Mouse (Mus musculus) urinary bladder, postnatal 4 days (tissue): ENCODE data around the gene Zfp346.
"Not testable (repeated sequence)": the region's sequence is repeated elsewhere in the genome, so short reads cannot be mapped to it uniquely, and the experiment has no call there.

Experiments
- DNase-seq, 2 experiments: peaks; one replicate each; pipeline ENCODE4 v3.0.0; 2021 to 2022; ENCODE audit warnings: low spot score in 2 of 2

Gene Zfp346

DNA sequence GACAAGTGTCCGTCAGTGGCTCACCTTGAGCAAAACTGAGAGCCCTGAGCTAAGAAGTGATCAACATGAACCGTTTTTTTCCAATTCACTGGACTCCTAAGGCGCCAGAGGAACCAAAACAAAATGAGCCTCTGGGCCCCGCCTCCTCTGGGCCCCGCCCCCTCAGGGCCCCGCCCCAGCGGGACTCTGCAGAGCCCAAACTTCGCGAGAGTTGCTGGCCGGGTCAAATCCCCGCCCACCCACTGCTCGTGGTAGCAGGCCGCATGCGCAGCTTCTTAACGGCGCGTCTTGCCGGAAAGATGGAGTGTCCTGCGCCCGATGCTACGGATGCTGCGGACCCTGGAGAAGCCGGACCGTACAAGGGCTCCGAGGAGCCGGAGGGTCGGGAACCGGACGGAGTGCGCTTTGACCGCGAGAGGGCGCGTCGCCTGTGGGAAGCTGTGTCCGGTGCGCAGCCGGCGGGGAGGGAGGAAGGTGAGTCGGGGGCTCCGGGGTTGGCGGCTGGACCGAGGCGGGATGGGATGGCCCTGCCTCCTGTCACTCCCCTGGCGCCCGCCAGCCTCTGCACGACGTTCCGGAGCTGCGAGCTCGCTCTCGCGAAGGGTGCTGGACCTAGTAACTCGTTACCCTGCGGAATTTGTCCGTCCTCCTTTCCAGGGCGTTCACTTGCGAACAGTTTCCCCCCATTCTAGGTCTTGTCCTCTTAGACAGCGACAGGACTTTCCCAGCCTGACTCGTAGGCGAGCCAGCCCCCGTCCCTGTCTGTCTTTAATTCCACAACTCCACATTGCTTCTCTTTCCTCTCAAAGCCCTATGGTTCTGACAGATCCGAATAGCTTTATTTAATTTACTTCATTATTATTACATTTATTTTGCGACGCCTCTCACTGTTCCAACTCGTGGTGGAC lies at the start of gene Zfp346:
Gene Zfp346, plus strand, starts transcription at position 267 of the 908 bp plus-strand sequence.
- DNase-seq, result peak; percentile 96 to 98

GRCm38 (mm10) chr13:55058042-55058441 lies 47.1 kb upstream of the Zfp346 start:
- no peak for DNase-seq

DNA sequence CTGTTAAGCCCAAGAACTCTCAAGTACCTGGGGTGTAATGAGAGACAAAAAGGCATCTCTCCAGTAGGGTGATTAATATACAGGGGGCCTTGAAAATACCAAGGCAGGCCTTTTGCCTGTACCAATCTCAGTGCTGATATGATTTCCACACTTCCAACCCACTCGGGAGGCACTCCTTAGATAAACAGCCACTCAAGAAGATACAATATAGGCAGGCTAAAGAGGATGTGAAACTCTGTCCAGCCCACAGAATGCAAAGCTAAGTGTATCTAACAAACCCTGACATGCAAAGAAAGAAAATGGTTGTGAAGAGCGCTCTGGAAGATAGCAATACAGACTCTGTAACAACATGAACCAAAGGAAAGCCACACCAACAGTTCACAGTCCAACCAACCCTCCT lies 41.8 kb upstream of the Zfp346 start:
- DNase-seq, result no peak

DNA sequence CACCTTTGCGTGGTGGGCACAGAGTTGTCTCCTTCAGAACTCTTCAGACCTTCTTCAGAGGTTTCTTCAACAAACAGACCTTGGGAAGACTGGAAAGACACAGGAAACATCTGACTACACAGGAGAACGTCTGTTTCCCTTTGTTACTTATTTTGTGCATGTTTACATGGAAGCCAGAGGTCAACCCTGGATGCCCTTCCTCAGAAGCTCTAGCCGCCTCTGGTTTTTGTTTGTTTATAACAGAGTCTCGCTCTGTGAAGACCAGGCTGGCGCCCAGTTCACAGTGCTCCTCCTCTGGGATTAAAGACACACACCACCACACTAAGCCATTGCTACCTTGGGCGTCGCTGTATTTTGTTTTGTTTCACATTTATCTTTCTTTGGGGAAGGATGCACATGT lies 35.4 kb upstream of the Zfp346 start:
- no peak for DNase-seq

GRCm38 (mm10) chr13:55071322-55071721 lies 33.8 kb upstream of the Zfp346 start:
- no peak for DNase-seq

DNA sequence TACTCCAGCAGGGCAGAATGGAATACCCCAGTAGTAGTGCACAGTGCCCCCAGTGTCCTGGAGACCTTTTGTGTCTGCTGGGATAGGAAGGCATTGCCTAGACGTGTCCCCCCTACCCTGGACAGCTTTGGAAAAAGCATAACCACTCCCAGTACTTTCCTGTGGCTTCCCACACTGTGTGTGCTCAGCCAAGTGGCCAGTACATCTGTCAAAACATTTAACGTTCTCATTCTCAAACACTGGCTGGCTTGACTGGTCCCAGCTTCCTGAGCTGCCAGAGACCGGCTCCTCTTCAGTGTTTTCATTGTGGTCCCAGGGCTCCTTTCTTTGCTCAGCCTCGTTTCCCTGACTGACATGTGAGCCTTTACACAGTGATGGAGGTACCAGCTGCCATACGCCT lies 29.5 kb upstream of the Zfp346 start:
- no peak for DNase-seq

GRCm38 (mm10) chr13:55092588-55092987 lies 12.5 kb upstream of the Zfp346 start:
- DNase-seq, result no peak

GRCm38 (mm10) chr13:55097841-55098240 lies 7.3 kb upstream of the Zfp346 start:
- DNase-seq, result not testable (repeated sequence)

DNA sequence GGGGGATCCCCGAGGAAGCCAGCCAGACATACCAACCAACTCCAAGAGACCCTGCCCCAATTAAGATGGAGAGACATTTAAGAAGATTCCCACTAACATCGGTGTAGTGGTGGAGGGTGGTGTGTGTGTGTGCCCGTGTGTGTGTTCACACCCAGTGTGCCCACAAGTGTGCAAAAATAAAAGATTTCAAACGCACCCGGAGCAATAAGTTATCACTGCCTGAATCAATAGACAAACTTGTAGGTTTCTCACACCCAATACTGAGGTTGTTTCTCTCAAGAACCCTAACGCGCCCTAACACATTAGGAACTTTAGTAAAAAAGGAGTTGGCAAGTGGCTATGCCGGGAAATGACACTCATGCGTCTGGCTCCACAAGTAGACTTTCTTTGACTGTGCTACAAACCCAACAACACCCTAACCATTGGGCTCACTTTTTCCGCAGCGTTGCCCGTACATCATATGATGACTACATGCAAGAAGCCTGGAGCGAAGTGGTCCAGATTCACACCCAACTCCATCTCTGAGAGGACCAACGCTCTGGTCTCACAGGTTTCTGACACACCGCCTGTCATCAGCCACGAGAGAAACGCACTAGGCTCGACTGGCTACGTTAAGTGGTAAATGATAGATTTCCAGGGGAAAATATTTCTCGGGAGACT lies 5.9 kb upstream of the Zfp346 start:
- DNase-seq, result no peak

GRCm38 (mm10) chr13:55099726-55100478 lies 5.2 kb upstream of the Zfp346 start, which contains the start of gene Uimc1:
Uimc1 (minus strand) TSS chr13:55100300.
- DNase-seq, result peak; percentile 75 to 81

- no peak for DNase-seq
Measured at GRCm38 (mm10) chr13:55101627-55102026, 3.5 kb upstream of the Zfp346 start.

DNA sequence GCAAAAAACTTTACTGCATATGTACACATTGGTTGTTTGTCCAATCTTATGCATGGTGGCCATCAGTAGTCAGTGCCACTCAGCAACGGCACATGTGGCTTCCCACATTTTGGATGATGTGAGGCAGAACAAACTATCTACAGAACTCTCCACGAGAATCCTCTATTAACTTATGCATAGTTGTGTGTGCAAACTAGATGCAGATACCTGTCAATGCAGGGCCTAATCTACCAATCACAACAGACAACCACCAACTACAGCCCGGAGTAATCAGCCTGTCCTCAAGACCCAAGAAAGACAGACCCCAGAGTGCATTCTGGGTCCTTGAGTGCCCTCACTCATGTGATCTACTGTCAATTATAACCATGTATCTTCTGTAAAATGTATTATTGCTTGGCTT lies 2.7 kb upstream of the Zfp346 start:
- DNase-seq, result no peak

GRCm38 (mm10) chr13:55103351-55103750 lies 1.8 kb upstream of the Zfp346 start:
- DNase-seq, result no peak

DNA sequence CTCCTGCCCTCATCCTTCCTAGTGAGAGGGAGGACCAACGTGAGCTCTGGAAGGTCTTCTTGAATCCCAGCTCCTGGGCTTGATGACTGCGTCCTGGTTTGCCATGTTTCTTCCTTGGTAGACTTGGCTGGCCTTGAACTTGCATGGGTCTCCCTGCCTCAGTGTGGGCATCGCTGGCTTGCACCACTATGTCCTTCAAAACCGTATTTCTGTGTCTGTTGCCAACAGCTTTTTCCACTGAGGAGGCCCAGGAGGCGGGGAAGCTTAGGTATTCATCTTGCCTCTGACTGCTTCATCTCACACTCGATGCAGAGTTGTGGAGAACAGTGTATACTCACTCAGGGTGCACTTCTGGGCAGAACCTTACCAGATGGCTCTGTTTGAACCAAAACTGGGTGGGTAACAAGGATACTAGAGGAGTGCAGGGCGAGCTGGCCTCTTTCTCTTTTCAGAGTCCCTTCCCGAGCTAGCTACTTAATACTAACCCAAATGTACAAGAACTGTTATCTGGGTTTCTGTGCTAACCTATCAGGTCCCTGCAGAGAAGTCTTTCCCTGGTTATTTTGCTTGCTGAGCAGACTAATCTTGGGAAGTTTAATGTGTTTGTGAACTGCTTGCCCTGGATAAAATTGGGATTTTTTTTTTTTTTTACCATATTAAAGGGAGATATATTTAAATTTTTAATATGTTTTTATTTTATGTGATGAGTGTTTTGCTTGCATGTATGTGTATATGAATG lies 1.0 kb downstream of the Zfp346 start:
- no peak for DNase-seq

DNA sequence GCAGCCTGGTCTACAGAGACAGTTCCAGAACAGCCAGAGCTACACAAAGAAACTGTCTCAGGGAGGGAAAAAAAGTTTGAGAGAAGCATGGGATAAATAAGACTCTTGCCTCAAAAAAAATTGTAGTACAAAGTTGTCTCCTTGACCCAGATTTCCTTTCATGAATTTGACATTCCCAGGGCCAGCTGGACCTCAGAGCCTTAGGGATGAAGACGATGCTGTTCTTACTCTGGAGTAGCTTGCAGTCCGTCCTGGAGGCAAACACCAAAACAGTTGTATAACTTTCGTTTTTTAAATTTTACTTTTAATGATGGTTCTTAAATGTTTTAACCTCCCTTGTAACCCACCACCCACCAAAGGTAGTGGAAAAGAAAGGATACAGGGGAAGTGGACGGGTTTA lies 2.0 kb downstream of the Zfp346 start:
- DNase-seq, result no peak

DNA sequence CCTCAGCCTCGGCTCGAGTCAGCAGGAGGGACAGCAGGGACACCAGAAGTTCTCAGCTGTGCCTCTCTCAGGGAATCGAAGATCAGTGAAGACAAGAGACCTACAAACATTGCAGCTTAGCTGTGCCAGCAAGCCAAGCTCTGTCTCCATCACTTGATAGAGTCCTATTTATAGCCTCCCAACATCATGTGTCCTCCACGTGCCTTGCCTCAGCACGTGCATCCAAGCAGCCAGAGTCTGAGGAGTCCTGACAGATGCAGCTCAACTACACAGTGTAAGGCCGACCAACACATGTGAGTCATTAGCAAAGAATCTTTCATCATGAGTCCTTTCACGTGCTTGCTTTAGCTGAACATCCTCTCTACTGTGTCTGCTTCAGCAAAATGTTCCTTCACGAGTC lies 2.6 kb downstream of the Zfp346 start:
- DNase-seq, result no peak

DNA sequence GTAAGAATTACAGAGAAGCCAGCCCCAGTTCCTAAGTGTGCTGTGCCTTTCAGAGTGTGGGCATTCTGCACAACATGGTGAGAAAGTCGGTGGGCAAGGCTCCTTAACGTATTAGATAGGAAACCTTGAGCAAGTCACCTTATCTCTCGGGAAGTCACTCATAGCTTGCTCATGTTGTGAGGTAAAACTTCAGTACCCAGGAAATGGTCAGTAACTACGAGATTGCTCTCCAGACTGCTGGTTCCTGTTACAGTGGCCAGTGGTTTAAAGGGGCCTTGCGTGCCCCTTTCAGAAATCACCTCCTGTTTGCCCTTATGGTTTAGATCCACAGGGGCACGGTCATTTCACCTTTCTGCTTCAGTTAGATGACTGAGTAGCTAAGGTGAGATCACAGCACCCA lies 9.3 kb downstream of the Zfp346 start:
- DNase-seq, result no peak

- DNase-seq, result no peak
Measured at GRCm38 (mm10) chr13:55124903-55125302, 19.8 kb downstream of the Zfp346 start.

DNA sequence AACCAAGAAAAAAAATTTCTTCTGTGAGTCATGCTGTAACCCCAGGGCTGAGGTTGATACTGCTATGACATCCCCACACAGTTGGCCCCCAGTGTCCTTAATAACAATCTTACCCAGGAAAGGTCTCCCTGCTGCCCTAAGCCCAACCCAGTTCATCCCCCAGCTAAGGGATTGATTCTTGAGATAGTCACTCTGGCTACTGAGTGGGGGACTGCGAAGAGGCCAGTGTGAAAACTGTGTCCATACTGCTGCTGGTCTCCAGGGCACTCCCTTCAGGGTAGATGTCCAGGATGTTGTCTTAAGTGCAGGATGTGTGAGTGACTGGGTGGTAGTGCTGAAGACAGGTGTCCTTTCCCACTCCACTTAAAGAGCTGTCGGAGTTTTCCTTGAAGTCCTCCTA lies 28.3 kb downstream of the Zfp346 start, which contains the start of gene Gm17617:
Gene Gm17617, minus strand, starts transcription at position 101 of the 400 bp plus-strand sequence.
- DNase-seq, result no peak

DNA sequence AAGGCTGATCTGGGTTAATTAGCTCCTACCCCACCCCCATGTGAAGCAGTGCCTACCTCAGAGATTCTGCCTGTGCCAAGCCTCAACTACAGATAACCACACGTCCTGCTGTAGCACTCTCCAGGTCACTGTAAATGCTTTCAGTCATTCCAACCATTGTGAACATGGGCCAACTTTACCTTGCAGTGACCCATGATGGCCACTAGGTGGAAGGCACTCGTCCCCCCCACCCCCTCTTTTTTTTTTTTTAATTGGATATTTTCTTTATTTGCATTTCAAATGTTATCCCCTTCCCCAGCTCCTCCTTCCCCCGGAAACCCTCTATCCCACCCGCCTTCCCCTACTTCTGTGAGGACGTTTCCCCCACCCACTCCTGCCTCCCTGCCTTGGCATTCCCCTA lies 30.3 kb downstream of the Zfp346 start:
- DNase-seq, result no peak

DNA sequence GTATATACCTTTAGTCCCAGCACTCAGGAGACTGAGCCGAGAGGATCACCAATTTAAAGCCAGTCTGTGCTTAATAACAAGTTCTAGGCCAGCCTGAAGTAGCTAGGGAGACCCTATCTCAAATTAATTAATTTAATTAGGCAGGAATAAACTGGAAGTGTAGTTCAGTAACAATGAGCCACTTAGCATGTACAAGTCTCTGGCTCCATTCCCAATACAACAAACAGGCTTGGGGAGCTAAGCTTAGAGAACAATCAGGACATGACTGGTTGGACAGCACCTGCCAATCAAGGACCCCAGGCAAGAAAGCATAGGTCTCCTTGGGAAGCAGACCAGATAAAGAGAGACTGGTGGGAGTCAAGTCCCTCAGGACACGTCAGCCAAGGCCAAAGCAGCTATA lies 35.2 kb downstream of the Zfp346 start:
- DNase-seq, result no peak
